Mouse (Mus musculus) frontal cortex, postnatal 36 days (tissue): ENCODE results near the gene Iqcd.

ENCODE experiments used
- DNase-seq, 2 experiments: peaks; one replicate each; pipeline ENCODE4 v3.0.0; 2022; ENCODE audit warnings: low spot score in 2 of 2

The Iqcd gene

DNA sequence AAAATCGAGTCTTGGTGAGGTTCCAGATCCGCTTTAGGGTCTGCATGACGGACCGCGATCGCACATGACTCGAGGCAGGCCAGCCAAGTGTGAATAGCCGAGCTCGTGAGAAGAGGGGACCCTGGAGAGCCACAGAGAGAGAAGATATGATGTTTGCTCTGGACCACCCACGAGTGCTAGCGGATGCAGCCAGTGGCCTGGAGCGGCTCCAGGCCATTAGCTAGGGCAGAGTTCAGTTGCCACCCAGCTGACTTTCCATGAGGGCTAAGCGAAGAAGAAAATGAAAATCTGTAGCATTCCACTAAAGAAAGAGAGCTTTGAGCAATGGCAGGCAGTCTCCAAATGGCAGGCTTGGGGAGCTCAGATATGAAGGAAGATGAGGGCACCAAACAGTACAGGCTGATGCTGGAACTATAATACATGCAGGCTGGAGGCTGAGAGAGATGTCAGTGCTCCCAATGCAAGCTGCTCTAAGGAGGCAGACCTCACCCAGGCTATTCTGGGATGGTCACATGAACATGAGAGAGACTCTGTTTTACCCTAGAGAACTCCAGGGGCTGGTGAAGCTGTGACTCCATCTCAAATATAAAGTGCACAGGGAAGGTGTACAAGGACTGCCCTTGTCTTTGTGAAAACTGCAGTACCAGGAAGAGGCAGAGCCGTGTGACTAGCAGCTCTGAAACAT, 17.6 kb upstream of the Iqcd start:
- DNase-seq = no peak

DNA sequence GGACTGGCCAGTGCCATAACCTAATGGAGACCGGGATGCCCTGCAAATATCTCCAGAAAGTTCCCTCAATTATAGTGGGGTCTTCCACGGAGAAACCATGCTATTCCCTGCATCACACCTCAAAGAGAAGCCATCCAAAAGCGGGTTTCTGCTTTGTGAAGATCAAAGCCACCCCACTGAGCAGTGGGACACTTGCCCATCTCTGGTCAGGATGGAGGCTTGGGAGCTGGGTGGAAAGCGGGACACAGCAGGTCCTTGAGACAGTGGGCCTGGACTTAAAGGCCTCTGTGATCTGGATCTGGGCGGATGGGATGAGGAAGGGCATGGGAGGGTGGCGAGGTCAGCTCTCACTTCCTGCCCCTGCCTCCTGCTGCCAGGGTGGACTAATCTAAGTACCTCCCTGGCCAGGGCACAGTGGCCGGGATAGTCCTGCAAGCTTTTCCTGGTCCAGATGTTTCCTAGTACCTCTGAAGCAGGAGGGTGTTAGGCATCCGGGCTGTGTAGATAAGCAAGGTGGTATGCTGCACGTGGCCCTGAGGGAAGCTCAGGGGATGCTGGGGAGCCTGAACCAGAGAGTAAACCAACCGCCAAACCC, 14.2 kb upstream of the Iqcd start:
- no peak for DNase-seq

DNA sequence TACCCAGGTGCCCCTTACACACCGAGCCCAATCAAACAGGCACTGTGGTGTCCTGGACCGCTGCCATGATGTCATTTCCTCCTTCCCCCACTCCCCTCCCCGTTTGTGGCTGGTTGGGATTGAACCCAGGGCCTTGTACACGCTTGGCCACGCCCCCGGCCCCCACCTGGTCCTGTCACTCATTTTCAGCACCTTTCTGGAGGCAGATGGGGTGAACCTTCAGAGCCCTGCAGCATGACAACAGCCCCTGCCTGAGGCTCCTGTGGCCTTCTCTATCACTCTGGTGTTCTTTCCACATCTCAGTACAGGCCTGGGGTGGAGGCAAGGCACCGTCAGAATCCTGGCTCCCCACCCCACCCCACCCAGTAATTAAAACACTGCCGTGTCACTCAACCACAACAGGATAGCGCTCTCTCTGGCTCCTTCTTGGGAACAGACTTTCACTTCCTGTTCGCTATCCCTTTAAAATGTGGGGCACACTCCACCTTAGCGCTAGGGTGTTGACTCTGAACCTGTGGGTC, 12.0 kb upstream of the Iqcd start:
- DNase-seq = no peak

DNA sequence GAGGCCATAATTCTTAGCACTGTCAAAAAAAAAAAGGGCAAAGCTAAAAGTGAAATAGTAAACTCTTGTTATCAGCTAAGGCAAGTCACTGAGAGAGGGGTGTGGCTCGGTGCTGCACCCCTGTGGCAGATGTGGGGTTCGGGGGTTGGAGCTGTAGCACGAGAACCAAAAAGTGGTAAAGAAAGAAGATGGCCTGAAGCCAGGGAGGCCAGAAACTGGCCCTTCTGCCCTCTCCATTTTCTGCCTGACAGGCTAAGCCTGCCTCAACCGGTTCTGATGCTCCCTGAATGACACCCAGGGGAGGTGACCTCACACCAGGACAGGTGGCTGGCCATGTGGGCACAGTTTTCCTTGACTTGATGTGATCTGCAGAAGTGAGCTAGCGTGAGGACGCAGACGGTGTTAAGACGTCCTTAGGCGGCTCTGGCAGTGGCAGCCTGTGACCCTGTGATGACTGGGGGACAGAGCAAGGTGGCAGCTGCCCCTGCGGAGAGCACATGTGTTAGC, 10.8 kb upstream of the Iqcd start:
- DNase-seq = no peak

DNA sequence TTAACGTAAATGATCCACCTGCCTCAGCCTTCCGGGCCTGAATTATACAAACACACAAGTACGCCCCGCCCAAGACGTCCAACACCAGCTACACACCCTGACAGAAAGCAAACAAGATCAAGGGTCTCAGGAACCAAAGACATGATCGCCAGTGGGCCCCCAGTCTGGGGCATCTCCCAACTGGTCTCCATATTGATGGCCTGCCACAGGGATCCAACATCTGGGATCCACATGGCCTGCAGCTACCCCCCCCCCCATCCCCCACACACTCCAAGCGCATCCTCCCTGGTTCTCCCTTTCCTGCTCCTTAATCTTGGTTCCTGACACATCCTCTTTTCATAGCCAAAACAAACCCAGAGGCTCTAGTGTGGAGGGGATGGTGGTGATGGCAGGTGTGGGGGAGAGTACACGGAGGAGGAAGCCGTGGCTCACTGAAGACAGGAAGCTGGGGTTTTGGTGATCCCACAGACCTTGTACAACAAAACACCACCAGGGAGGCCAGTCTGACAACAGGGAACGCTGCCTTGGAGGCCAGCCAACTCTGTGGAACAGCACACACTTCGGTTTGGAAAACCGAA, 10.2 kb upstream of the Iqcd start:
- no peak for DNase-seq

DNA sequence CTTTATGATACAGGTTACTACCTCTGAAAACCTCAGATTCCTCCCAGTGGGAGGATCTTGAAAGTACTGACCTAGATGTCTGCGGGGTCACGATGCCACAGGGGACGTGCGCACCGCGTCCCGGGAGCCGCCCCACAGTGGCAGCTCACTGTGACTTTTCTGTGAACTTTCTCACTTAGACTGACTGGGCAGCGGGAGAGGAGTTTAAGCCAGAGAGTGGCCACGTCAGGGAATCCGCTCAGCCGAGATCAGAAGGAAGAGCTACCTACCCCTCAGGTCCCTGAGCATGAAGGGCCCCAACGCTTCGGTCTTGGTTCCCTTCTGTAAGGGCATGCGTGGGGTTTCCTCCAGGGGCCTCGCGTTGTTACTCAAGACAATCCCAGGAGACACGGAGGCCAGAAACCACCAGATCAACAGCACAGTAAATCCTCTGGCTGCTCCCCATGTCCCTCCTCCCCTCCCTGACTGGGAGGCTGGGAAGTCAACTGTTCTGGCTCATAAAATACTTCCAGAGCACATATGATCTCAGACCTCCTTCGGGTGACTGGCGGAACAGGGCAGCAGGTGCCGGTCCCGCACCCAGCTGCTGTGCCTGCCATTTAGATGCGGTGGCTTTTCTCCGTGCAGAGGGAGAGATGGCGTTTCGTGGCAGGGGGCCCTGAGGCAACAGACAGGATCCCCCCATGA, 9.5 kb upstream of the Iqcd start:
- no peak for DNase-seq

DNA sequence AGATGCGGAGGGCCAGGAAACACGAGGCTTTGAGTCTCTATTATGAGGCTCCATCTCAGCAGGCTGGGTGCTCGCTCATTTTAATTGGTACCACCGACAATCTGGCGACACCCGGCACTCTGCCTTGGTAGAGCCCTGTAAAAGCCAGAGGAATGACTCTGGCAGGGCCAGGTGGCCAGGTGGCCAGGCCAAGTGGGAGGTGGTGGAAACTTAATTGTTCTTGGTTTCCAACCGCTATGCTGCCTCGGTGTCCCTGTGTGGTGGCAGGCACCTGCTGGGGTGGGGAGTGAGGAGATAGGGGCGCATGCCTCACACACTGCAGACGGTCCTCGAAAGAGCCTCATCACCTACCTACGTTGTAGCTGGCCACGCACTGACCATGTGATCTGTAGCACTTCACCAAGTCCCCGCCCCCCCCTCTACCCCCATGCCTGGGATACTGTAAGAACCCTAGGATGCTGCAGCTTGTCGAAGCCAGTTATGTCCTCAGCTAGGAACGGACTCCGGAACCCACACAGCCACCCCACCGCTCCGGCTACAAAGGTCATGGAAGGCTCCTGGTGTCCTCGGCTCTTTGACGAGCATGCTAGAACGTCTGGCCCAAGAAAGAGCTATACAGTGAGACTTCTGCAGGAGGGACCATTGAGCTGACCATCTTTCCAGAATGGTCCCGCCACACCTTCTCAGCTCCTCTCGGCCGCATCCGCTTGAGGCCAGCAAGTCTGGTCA, 8.8 kb upstream of the Iqcd start:
- DNase-seq = no peak

DNA sequence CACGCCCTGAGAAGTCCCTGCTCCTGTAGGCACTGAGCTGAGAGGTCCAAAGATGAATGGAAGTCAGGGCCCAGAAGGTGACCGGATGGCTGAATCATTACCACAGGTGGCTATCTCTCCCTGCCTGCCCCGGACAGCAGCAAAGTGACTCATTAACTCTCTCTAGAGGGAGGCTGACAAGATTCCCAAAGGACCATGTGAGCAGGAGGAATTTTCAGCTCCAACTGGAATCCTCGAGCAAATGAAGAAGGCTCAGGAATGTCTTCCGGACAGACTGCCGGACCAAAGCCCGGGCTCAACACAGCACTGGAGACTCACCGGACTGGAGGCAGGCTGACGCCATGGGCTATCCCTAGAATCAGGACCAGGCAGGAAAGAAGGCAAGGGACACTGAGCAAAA, 6.8 kb upstream of the Iqcd start:
- no peak for DNase-seq

DNA sequence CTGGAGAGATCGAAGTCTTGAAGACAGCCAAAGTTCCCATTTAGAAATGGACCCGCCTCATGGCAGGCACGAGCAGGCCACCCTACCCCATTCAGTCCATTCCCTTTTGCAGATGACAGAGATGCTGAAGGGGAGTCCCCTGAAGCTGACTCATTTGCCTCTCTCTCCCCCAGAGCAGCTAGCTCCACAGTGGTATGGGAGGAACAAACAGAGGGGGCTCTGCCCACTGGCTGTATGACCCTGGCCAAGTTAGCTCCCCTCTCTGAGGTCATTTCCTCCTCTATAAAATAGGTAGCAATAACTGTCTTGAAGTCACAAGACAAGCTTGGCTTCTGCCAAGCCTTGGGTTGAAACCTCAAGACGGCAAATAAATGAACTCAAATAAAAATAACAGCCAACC, 5.3 kb upstream of the Iqcd start:
- DNase-seq = no peak

DNA sequence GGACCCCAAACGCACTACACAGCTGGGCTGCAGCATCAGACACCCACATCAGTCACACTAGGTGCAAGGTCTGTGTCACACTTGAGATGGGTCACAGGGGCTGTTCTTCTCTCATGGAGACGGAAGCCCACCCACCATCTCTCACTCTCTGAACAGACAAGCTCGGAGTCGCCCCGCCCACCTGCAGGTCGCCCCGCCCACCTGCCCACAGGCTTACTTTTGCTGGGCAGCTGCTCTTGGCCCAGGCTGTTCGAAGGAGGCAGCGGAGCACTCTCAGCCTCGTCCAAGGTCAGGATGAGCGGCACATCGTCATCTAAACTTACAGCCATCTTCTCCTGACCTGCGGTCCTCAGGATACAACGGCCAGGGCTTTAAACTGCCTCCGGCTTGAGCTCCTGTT, 3.8 kb upstream of the Iqcd start:
- no peak for DNase-seq

DNA sequence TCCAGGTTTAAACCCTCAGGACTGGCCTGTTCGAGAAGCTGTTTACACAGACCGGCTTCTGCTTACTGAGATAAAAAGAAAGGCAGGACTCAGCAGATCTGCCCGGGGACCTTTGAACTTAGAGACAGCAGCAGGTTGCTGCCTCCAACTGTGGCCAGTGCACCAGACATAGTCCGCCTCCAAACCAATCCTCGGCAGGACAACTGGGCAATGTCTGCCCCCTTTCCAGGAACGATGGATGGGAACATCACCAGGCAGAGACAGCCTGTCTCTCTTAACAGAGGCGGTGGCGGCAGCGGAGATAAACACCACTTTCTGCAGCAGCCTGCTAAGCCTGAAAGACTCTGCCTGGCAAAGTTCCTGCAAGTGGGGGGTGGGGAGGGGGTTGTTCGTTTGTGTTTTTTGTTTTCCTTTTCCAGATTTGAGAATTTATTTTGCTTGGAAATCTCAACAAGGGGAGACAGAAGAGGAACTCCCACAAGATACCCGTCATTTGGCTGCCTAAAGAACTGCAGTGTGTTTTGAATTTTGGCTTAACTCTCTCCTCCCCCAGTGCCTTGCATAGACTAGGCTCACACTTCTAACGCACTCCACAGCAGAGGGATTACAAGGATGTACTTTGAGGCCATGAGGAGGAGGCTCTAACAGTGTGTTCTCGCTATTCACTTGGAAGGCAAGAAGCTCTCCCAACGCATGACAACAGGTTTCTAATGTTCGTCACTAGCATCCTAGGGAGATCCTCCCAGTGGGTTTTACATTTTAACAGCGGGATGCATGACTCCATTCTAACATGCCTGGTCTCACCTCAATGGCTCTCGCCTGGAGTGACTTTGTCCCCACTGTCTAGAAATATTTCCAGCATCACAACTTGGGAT, 1.8 kb upstream of the Iqcd start:
- DNase-seq = peak; percentile 47 to 53

DNA sequence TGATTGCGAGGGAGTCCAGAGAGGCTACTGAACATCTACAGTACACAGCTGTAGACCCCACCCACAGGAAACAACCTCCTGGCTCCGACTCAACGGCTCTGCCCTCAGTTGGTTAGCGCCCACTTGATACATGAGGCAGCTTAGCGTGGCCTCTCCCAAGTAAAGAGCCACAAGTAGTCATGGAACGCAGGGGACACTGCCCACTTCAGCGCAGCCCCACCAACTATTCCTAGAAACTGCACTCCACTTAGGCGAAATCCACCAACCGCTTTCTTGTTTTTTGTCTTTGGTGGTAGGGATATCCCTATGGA, 1.2 kb upstream of the Iqcd start:
- DNase-seq = no peak

DNA sequence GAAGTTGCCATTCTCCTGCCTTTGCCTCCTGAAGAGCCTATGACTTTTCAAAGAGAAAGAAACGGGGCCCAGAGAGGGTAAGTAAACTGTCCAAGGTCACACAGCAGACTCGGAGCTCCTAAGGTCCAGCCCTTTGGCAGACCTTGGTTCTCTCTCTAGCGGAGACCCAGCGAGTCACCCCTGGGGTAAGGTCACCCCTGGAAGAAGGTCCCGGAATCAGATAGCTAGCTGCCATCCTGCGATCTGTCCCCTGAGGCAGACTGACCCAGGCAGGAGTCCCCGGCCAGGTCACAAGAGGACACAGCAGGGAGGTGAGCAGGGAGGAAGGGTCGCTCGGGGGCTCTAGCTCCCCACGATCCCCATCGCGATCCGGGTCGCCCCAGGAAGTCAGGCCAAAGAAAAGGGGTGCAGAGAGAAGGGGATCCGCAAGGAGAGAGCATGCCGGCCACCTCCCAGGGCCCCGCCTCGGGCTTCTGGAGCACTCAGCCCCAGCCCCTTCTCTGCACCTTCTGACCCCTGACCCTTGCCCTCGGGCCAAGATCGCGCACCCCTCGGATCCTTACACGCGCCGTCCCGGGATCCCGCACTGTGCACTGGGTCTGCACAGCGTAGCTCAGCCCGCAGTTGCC, 762 bp upstream of the Iqcd start:
- no peak for DNase-seq

DNA sequence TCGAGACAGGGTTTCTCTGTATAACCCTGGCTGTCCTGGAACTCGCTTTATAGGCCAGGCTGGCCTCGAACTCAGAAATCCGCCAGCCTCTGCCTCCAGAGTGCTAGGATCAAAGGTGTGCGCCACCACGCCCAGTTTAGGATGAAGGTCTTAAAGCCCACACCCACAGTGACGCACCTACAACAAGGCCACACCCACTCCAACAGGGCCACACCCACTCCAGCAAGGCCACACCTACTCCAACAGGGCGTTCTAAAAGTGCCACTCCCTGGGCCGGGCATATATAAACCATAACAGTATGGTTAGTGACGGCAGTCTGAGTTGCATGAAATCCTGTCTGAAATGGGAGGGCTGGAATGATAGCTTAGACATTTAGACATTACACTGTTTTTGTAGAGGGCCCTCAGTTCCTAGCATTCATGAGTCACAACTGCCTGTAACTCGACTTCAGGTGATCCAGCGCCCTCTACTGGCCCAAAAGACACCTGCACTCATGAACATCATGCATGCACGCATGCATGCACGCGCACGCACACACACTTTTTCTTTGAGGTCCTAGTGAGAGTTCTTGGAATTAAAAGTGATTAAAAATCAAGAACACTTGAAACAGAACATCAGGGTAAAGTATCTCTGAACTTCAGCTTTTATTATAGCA, 1.7 kb downstream of the Iqcd start:
- DNase-seq = no peak

DNA sequence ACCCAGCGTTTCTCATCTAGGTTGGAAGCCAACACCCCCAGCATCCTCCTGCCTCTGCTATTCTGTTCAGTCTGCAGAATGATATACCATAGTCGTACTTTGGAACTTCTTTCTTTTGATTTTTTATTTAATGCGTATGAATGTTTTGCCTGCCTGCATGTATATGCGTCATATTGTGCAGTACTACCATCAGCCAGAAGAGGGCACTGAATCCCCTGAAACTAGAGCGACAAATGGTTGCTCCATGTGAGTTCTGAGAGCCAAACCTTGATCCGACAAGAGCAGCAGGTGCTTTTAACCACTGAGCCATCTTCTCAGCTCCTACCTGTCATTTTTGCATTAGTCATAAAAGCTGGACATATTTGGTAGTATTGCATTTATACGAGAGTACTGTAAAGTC, 3.3 kb downstream of the Iqcd start:
- no peak for DNase-seq

DNA sequence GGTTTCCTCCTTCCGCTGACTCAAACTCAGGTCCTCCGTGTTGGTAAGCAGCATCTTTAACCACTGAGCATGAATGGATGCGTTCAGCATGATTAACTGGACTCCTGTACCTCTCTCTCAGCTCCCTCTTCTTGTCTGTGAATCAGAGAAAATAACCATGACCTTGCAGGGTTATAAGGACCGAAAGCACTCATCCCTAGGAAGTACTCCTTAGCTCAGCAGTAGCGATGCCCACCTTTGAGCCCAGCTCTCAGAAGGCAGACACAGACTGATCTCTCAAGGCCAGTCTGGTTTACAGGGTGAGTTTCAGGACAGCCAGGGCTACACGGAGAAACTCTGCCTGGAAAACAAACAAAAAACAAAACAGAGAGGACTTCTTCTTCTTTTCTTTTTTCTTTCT, 5.7 kb downstream of the Iqcd start:
- no peak for DNase-seq

DNA sequence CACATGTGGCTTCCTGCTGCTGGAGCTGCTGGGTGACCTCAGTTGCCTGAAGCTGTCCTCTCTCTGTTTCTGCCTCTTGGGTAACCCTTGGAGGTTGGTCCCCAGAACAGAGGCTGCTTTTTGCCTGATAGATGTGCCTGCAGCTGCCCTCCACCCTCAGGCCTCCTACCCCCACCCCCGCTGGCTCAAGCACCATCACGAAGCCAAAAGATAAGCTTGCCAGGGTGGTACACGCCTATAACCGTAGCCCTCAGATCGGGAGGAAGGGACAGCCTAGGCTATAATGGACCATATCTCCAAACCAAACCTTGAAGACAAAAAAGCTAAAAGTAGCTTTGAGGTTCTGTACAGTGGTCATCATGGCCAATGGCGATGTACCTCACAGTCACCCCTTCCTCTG, 10.8 kb downstream of the Iqcd start:
- DNase-seq = no peak

DNA sequence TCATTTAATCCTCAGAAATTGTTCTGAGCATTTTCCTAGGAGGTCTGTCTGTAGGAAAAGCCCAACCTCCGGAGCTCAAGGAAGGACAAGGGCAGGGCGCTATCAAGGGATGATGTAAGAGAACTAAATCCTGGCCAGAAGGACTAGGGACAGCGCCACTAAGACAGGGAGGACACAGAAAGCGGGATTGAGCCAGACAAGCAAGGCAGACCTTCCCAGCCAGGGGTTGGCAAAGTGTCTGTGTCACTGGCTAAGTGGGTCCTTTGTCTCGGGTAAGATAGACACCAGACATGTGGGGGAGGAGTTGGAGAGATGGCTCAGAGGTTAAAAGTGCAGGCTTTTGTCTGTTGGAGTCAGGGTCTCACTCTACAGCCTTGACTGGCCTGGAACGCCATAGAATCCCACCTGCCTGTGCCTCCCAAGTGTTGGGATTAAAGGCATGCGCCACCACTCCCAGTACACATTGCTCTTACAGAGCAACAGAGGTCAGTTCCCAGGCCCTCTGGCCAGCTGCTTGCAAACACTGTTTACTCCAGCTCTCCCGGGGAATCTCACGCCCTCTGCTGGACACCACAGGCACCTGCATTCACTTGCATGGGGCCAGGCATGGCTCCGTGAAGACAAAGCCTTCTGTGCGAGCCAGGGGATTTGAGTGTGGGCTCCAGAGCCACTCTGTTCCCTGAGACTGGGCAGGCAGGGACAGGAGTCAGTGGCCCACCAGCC, 12.3 kb downstream of the Iqcd start:
- no peak for DNase-seq

DNA sequence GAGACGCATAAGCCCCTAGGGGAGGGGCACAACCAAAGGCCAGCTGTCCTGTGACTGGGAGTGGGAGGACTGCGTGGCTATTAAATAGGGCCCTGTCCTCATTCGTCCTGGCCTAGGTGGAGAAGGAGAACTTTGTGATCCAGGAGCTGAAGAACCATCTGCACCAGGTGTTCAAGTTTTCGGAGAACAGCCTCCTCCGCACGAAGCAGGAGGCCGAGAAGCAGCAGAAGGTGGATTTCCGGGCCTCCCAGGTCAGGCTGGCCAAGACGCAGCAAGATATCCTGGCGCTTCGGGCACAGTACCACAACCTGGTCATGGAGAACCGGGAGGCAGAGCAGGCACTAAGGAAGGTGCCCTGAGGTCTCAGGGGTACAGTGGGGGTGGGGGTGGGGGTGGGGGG, 13.4 kb downstream of the Iqcd start:
- DNase-seq = no peak

DNA sequence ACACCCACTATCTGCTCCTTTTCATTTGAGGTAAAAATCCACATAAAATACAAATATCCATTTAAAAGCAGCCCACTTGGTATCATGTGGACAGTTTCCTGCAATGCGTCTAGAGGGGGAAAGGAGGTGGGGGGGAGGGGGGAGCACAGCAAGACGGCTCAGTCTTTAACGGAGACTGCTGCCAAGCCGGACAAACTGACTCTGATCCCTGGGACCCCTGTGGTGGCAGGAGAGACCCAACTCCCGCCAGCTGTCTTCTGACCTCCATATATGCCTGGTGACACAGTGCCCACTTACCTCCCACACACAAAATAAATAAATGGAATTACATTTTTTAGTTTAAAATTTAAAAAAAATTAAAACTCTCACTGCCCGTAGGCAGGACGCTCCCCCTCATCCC, 14.7 kb downstream of the Iqcd start:
- no peak for DNase-seq
